Mouse (Mus musculus) gastrocnemius, postnatal 36 days (tissue): ENCODE data around the gene Esp6. TPM values are rescaled to one million over a fixed set of nuclear protein-coding genes. Genes with fewer than 3 reads are reported as not detected.
"Not testable (repeated sequence)": the region's sequence is repeated elsewhere in the genome, so short reads cannot be mapped to it uniquely, and the experiment has no call there.

Experiments used
- DNase-seq, 2 experiments: peaks; one replicate each; pipeline ENCODE4 v3.0.0; 2022
- intact Hi-C: fragments of 180-260 bp; cut with DNase I; formaldehyde crosslinking; loops from one replicate; pipeline ENCODE4 v1.15.1; 2025
- long read RNA-seq, 2 experiments: library from polyadenylated mRNA; stranded (forward); transcript quantifications; one replicate each; pipeline ENCODE4 v2.0.0; 2021
- total RNA-seq, 2 experiments: library from RNA; stranded (reverse); gene quantifications; 2 replicates each; pipeline ENCODE4 v1.2.3; 2021

The Esp6 gene
- not detected for total RNA-seq
- long read RNA-seq, experiment 1, result 0 reads
- long read RNA-seq, experiment 2, result 0 reads

DNA sequence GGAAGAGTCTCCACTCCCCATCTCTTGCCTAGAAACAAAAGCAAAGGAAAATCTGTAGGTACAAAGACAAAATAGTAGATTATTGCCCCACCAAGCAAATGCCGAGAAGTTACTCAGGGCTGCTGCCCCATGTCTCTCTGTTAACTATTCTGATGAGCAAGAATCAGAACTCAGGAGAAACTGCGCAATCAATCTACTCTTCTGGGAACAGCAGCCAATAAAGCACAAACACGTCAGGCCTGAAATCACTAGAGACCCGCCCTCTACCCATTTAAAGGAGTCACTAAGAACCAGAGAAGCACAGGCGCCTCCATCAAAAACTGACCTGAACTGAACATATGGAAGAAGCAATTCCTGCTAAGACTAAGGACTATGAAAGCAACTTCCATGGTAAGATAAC, at the start of gene Esp6:
Esp6 (plus strand) TSS at position 301 of the 400 bp plus-strand sequence.
- intact Hi-C loops, result no loop called here
- DNase-seq, result no peak

DNA sequence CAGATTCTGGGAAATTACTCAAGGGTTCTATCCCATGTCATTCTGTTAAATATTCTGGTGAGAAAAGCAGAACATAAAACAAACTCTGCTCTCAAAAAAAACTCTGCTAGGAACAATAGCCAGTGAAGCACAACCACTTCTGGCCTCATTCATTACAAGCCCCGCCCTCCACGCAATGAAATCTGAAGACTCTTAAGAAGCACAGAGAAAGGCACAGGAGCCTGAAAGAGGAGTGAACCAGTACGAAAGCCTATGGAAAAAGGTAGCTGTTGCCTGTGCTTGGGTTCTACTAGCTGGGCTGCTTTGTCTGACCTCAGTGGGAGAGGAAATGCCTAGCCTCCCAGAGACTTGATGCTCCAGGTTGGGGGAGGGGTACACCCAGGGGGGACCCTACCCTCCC, 41.5 kb upstream of the Esp6 start, which contains the start of gene Esp8:
Esp8 (plus strand) TSS at position 205 of the 400 bp plus-strand sequence.
- no peak for DNase-seq
- intact Hi-C loops, result no loop called here

DNA sequence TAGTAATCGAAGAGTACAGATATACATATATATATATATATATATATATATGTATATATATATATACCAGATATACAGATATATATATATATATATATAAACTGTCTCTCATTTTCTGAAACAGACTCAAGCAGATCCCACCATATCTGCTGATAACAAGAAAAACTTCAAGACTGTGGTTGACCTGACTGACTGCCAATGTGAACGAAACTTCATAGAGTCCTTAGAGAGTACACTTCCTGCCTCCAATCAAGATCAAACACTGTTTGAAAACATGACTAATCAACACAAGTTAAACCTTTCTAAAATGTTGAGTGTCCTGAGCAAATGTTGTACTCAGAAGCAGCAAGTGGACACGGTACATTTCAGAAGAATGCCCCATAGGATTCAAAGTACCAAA, 31.5 kb upstream of the Esp6 start:
- intact Hi-C loops, result no loop called here
- no peak for DNase-seq

DNA sequence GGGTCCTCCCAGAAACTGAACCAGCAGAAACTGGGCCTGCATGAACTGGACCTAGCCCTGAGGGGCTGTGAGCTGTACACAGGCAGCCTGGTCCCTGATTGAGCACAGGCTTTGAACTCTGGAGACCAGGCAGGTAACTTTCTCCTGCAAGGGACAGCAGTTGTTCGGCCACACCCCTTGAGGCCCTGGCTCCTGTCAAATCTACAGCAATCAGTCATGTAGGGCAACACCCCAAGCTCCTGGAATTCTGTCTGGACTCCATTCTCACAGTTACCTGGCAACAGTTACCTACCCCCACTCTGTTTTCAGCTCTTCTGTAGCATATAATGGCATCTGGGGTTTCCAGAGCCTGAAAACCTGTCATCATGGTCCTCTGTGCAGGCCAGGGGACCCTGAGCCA, 30.2 kb upstream of the Esp6 start:
- DNase-seq, result no peak
- intact Hi-C loops, result no loop called here

DNA sequence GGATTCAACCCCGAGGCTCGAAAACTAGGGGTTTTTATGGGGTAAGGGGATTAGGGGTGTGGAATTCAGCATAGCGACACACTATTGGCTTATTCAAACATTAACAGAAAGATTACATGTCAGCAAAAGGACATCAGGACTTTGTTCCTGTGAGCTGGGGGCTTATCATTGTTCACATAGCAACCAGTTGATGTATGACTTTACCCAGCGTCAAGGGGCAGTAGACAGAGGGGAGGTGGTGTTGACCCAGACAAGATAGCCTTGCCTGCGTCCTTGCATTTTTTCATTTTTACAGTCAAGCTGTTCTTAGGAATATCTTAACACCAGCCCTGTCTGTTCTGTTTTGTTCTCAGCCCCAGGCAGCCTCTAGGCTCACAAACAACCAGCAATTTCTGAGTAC, 14.3 kb upstream of the Esp6 start:
- intact Hi-C loops, DNase-seq: not testable (repeated sequence)

DNA sequence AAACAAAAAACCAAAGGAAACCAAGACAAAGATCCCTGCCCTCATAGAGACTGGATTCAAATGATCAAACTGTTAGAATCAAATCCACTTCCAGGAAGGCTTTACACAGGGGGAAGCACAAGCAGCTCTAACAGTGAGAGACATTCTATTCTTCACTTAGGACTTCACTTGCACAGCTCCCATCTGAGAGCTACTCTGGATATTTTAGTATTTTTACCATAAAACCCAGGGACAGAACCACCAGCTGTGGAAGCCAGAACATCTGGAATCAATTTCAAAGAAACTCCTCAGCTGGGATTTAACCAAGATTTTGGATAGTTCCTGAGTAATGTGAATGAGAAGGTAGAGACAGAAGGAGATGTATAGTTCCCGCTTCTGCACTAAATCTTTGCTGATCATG, 7.8 kb upstream of the Esp6 start:
- intact Hi-C loops, result no loop called here
- DNase-seq, result no peak

DNA sequence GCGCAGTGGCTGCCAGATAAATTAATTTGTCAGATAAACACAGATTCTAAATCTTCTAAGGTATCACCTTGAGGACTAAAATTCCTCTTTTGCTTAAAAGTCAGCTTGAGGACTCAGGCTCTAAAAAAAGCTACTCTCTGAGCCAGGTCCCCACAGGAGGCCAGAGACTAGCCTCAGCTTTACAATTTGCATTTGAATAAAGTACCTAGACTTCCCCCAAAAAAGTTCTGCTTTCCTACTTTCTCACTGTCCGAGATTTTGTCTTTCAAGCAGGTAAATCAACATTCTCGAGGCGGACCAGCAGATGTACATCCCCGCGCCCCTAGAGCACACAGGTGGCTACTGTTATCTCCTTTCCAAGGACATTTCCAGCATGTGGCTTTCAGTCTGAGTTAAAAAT, 22.6 kb downstream of the Esp6 start:
- DNase-seq, intact Hi-C loops: not testable (repeated sequence)

DNA sequence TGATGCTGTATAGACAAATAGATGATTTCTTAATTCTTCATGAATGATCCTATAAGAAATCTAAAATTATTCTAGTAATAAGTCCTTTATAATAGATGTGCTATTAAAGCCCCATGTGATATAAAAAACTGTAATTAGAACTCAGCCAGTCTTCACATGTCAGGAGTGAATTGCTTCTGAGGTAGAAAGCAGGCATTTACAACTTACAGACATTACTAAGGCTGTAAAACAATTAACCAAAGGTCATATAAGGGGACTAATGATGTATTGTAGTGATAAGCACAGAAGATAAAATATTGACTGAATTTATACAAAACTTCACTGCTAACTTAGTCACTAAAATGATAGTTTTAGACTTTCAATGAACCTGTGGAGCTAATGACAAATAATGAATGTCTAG, 30.0 kb downstream of the Esp6 start:
- DNase-seq, result no peak
- intact Hi-C loops, result no loop called here

DNA sequence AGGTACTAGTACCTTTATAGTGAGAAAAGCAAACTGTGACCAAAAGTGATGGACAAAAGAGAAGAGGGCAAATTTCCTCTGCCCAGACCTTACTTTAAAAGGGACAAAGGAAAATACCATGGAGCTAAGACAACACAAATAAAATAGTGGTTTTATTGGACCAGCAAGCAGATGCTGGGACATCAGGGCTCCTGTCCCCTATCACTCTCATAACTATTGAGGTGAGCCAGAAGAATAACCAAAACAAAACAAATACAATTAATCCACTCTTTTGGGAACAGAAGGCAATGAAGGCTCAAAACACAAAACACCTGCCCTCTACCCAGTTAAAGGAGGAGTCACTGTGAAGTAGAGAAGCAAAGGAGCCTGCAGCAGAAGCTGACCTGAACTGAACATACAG, 37.0 kb downstream of the Esp6 start, which contains the start of gene Esp4:
Esp4 (plus strand) TSS at position 301 of the 400 bp plus-strand sequence.
- no peak for DNase-seq
- intact Hi-C loops, result no loop called here

Other genes with a start within 250 kb of the Esp6 start
- not detected for gene Crisp1, start 242.3 kb upstream of the Esp6 start, total RNA-seq
- not detected for gene Esp8, start 41.5 kb upstream of the Esp6 start, total RNA-seq
- not detected for gene Esp4, start 37.1 kb downstream of the Esp6 start, total RNA-seq
- gene Esp3, start 70.6 kb downstream of the Esp6 start, total RNA-seq, result not detected
- gene Esp1, start 165.6 kb downstream of the Esp6 start, total RNA-seq, result not detected
- not detected for gene Crisp2, start 245.5 kb downstream of the Esp6 start, total RNA-seq
- gene Rhag, start 249.6 kb downstream of the Esp6 start, total RNA-seq, result not detected